In genomic region chr6:98003114-98003513, GRCm38 (mm10) we compare ENCODE assay signal across 8 mouse cellular contexts.
DNase-seq lines count a peak whose midpoint lies in the region; ATAC-seq and TF ChIP-seq lines count a peak whose summit lies in the region.

No protein-coding gene starts in this region.

- no peaks in the 10 kb centered on the region for H3K27me3 ChIP-seq in heart, postnatal 0 days (ENCODE audit: control insufficient read depth, insufficient read depth, low read length)
- H3K27me3 ChIP-seq in heart, embryonic 10.5 days (ENCODE audit: insufficient read depth, poor library complexity, severe bottlenecking) = no peaks in the 10 kb centered on the region
- H3K27me3 ChIP-seq in forebrain, embryonic 16.5 days (replicated peaks; ENCODE audit: control insufficient read depth, insufficient read depth, low read length) = no peaks in the 10 kb centered on the region
- no peaks in the 10 kb centered on the region; the same call in 1 of the 2 replicates for H3K27me3 ChIP-seq in midbrain, embryonic 15.5 days (replicated peaks)

- no peak overlapping the region for H3K9ac ChIP-seq in heart, postnatal 0 days (replicated peaks; ENCODE audit: low read depth, low read length)
- no peak overlapping the region for H3K9ac ChIP-seq in forebrain, embryonic 16.5 days (replicated peaks; ENCODE audit: low read depth, low read length)
- no peak overlapping the region for H3K9ac ChIP-seq in midbrain, embryonic 15.5 days

- no peak for ATAC-seq in heart, postnatal 0 days (ENCODE audit: insufficient read depth, low read depth)
- peak; percentile 52; the same call in 1 of the 2 replicates for ATAC-seq in forebrain, embryonic 16.5 days
- ATAC-seq in midbrain, embryonic 15.5 days (replicated peaks) = 0 out of 2 replicates have a peak, but pooled peaks have one; percentile 37

- peak; percentile 81 for DNase-seq in heart, postnatal 0 days (ENCODE audit: low spot score)
- DNase-seq in heart, embryonic 10.5 days (ENCODE audit: low spot score) = no peak
- DNase-seq in 3T3-L1 (ENCODE audit: low read depth, low spot score) (peak; percentile 81), NIH3T3 (ENCODE audit: low read depth) (peak; percentile 86)
- no peak for DNase-seq in kidney, postnatal 10 days
- no peak for DNase-seq in spleen, adult 18-20 months

- no peak overlapping the region for H3K27ac ChIP-seq in heart, postnatal 0 days (ENCODE audit: low read depth)
- no peak overlapping the region for H3K27ac ChIP-seq in heart, embryonic 10.5 days
- no peak overlapping the region for H3K27ac ChIP-seq in forebrain, embryonic 16.5 days (ENCODE audit: low read length)
- no peak overlapping the region for H3K27ac ChIP-seq in midbrain, embryonic 15.5 days

- peaks cover 26% of the 10 kb centered on the region; the same call in 1 of the 2 replicates for H3K36me3 ChIP-seq in heart, postnatal 0 days (replicated peaks; ENCODE audit: control insufficient read depth, insufficient read depth, low read length)
- peaks cover 15% of the 10 kb centered on the region; the same call in 1 of the 2 replicates for H3K36me3 ChIP-seq in heart, embryonic 10.5 days
- no peaks in the 10 kb centered on the region for H3K36me3 ChIP-seq in forebrain, embryonic 16.5 days (ENCODE audit: control insufficient read depth, insufficient read depth)
- no peaks in the 10 kb centered on the region for H3K36me3 ChIP-seq in midbrain, embryonic 15.5 days (replicated peaks)

- TF ChIP-seq EP300 in heart, postnatal 0 days (IDR thresholded peaks at IDR 0.05; ENCODE audit: low read depth) = no peak

- peak; percentile 50 for TF ChIP-seq CTCF in heart, postnatal 0 days (IDR thresholded peaks at IDR 0.05; ENCODE audit: low read depth)

- WGBS in heart, postnatal 0 days = 25% methylated on average over 3 of the region's 3 CpGs
- WGBS in heart, embryonic 10.5 days = 33% methylated on average over 3 of the region's 3 CpGs
- WGBS in forebrain, embryonic 16.5 days = 13% methylated on average over 3 of the region's 3 CpGs
- WGBS in midbrain, embryonic 15.5 days = 18% methylated on average over 3 of the region's 3 CpGs

- no peaks in the 10 kb centered on the region for H3K9me3 ChIP-seq in heart, postnatal 0 days (replicated peaks; ENCODE audit: control insufficient read depth, low read length)
- no peaks in the 10 kb centered on the region for H3K9me3 ChIP-seq in heart, embryonic 10.5 days
- no peaks in the 10 kb centered on the region for H3K9me3 ChIP-seq in forebrain, embryonic 16.5 days (ENCODE audit: control insufficient read depth, low read length)
- no peaks in the 10 kb centered on the region for H3K9me3 ChIP-seq in midbrain, embryonic 15.5 days

- H3K4me1 ChIP-seq in heart, postnatal 0 days (ENCODE audit: control insufficient read depth, insufficient read depth) = no peaks in the 10 kb centered on the region
- peaks cover 8% of the 10 kb centered on the region; the same call in 1 of the 2 replicates for H3K4me1 ChIP-seq in heart, embryonic 10.5 days
- H3K4me1 ChIP-seq in forebrain, embryonic 16.5 days (replicated peaks; ENCODE audit: control insufficient read depth, insufficient read depth, low read length) = peaks cover 3% of the 10 kb centered on the region; the same call in 1 of the 2 replicates
- H3K4me1 ChIP-seq in midbrain, embryonic 15.5 days = no peaks in the 10 kb centered on the region

- no peak overlapping the region for H3K4me3 ChIP-seq in heart, postnatal 0 days (ENCODE audit: low read depth, low read length)
- H3K4me3 ChIP-seq in heart, embryonic 10.5 days = no peak overlapping the region
- no peak overlapping the region for H3K4me3 ChIP-seq in forebrain, embryonic 16.5 days (replicated peaks; ENCODE audit: low read length)
- H3K4me3 ChIP-seq in midbrain, embryonic 15.5 days = no peak overlapping the region

- no peak overlapping the region for H3K4me2 ChIP-seq in heart, postnatal 0 days (ENCODE audit: low read depth, low read length)
- no peak overlapping the region for H3K4me2 ChIP-seq in forebrain, embryonic 16.5 days (ENCODE audit: low read length)
- H3K4me2 ChIP-seq in midbrain, embryonic 15.5 days = no peak overlapping the region

Comparison
In these comparisons a context has a peak if more than half of its experiments do, and no peak if none do; other contexts are left out.
1. DNase-seq: peak in heart, postnatal 0 days (single experiment), 3T3-L1 (single experiment) and NIH3T3 (single experiment); none in heart, embryonic 10.5 days (single experiment), kidney, postnatal 10 days (single experiment) and spleen, adult 18-20 months (0 of 2).